Mouse (Mus musculus) ovary, postnatal 14 days (tissue): ENCODE measurements around the gene Mccc2.
"Not testable (repeated sequence)": the region's sequence is repeated elsewhere in the genome, so short reads cannot be mapped to it uniquely, and the experiment has no call there.

Source experiments
- DNase-seq: peaks from one replicate; pipeline ENCODE4 v3.0.0; 2022; ENCODE audit warnings: low spot score

Mccc2 gene

DNA sequence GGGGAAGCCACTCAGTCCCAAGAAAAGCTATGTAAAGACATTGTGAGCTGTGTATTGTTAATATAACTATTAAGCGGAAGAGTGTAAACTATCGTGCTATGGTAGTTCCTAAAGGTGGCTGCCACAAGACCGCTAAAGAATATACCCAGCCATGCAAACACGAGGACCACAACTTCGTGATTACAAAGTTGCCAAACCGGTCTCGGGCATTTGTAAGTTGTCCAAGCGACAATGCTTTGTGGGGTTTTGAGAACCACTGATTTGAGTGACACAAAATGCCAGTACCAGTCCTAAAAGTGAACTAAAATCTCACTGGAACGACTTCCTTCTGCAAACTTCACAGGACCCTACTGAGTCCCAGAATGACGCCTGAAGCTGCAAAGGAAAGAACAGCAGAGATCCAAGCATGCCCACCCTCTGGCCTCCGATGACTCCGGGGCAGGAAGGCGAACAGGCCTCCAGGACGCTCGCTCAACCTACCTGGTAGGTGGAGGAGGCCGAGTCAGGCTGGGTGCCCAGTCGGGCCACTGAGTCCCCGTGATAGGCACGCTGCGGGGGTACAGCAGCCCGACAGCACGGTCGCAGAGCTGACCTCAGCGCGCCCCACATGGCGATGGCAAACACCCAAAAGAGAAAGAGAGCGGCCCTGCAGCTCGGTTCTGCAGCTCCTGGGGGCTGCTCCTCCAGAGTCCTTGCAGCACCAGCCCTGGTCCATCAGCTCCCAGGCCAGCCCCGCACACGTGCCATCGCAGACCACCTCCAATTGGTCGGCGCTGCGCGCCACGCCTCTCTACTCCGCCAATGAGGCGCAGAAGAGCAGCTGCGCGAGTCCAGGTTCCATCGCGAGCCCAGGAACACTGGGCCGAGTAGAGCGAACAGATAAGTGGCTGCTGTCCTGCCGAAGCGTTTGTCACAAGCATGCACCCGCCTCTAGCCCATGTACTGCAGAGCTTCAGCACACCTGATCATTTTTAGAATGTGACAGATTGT lies at the start of gene Mccc2:
Gene Mccc2 (minus strand): TSS at position 734 of the 990 bp plus-strand sequence.
- peak; percentile 57 for DNase-seq

DNA sequence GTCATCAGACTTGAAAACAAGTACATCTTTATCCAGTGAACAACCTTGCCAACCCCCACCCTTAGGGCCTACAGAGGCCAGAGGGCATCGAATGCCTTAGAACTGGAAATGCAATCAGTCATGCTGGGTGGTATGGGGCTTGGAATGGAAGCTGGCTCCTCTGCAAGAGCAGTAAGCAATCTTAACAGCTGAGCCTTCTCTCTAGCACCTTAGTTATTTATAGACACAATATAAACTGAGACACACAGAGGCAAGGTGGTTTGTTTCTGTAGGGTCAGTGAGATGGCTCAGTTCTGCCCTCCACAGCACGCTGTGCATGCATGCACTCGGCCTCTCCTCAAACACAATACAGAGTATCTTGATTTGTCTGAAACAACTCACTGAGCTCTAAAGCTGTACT lies 48.5 kb upstream of the Mccc2 start:
- no peak for DNase-seq

DNA sequence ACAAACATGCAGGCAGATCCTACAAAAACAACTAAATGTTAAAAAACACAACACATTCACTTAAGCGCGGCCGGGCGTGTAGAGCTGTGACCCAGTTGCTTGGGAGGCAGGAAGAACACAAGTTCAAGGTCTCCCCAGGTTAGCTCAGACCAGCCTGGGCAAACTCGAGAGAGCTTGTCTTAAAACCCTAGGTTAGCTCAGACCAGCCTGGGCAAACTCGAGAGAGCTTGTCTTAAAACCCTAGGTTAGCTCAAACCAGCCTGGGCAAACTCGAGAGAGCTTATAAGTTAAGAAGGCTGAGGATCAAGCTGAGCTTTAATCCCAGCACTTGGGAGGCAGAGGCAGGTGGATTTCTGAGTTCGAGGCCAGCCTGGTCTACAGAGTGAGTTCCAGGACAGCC lies 42.3 kb upstream of the Mccc2 start:
- DNase-seq, result not testable (repeated sequence)

DNA sequence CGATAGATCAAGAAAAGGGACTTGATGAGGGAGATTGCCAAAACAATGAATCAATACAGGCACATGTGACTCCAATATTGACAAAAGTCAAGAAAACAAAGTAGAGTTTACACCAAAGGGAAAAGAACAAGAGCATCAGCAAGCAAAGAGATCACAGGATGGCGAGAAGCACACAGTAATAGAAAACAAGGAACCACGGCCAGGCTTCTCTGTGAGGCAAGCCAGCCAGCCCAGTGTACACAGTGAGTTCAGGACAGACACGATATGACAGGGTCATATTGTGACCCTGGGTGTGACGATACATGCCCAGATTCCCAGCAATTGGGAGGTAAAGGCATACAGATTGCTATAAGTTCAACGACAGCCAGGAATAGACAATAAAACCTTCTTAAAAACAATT lies 10.6 kb upstream of the Mccc2 start:
- no peak for DNase-seq

DNA sequence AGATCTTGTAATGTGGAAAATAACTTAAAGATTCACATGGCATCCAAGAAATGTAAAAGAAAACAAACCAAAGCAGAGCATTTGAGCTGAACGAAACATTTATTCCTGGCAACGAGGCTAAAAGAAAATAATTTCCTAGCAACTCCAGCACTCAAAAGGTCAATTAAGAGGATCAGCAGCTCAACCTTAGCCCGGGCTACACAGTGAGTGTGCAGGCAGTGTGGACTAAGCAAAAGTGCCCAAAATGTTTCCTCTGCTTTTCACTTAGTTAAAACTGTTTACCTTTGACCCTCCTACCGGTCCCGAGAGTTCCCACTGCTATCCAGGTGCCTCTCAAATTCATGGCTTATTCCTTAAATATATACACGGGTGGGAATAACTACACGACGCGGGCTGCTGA lies 1.5 kb upstream of the Mccc2 start:
- DNase-seq, result no peak

DNA sequence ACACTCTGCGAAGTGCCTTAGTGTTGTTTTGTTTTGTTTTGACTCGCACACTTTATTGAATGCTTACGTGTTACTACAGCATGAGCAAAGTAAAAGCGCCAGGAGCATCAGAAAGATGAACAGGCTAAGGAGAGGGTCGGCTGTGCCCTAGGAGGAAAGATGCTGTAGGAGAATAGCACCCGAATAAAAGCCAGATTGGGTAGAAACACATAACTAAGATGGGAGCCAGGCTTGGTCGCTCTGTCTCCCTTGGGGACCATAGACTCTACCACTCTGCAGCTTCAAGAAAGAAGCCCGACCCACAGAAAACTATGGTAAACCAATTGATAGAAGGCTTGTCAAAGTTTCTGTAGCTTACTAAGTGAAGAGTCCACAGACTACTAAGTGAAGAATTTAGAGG lies 498 bp upstream of the Mccc2 start:
- no peak for DNase-seq

DNA sequence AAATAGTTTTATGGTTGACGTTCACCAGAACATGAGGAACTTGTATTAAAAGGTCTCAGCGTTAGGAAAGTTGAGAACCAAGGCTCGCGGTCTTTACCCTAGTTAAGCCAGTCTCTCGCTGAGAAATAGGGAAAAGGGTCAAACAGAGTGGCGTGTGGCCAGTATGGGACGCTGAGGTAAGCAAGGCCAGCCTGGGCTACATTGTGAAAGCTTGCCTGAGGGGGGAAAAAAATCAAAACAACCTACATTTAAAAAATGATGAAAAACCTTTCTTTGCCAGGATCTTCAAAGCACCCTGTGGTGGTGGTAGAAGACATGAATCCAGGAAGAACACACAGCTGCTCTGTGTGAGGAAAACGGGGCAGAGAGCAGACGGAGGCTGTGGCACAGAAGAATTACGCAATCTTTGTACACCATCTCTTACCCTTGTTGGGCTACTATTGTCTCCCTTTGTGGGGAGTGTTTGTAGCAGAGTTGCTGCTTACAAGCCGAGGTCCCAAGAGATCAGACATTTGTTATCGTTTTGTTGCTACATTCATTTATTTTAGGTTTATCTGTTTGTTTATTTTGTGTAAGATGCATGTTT lies 9.4 kb downstream of the Mccc2 start:
- no peak for DNase-seq

DNA sequence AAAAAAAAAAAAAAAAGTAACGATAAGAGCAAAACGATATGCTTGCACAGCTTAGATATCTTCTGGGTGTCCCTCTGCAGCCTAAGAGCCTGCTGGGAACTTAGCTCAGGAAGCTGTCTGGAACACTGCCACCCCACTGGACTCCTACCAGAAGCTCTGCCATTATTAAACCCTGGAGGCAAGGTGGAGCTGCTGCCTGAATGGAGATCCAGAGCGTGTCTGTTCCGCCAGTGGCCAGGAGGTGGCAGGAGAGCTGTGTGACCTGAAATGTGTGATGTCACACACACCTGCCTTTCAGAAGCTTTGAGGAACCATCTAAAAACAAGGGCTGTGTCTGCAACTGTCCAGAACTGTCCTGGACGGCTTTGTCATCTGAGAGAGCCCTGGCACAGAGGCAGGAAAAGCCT lies 13.6 kb downstream of the Mccc2 start:
- DNase-seq, result peak; percentile 81

DNA sequence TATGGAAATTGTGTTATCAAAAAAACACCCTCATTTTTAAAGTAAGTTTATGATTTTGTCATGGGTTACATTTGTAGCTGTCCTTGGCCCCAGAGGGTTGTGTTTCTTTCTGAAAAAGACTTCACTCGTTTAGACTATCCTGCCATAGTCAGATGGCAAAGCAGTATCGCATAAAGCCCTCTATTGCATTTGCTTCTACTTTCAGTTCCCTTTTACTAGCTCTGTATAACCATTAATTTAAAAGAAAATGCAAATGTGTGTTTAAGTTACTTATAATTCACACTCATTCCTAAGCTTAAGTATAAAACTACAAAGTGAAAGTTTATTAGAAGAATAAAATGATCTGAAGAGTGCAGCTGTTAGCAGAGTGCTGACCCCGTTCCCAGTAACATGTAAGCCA lies 16.4 kb downstream of the Mccc2 start:
- DNase-seq, result no peak

DNA sequence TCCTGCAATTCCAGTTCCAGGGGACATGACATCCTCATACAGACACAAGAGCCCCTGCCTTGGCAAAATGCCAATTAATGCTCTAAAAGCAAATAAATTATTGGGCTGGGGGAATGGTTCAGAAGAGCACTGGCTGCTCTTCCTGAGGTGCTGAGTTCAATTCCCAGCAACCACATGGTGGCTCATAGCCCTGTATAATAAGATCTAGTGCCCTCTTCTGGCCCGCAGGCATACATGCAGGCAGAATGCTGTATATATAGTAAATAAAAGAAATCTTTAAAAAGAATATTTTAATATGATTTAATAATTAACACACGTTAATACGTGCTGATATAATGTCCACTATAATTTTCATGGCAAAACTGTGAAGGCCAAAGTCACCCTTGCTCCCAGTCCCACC lies 17.3 kb downstream of the Mccc2 start:
- DNase-seq, result no peak

DNA sequence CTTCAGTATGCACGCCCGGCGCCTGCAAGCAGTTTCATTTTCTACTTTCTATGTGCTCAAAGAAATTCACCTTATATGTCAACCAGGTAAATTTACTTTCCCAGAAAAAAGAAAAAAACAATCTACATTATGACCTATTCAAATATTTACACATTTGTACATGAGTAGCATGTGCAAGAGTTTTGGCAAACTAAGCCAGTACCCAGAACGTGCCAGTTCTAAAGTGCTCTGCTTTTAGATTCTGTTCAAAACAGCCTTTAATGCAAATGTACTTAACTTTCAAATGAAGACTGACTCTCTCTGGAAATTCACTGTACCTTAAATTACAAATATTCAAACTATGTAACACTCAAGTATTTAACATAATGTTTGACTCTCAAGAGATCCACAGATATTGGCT lies 25.8 kb downstream of the Mccc2 start:
- DNase-seq, result no peak

DNA sequence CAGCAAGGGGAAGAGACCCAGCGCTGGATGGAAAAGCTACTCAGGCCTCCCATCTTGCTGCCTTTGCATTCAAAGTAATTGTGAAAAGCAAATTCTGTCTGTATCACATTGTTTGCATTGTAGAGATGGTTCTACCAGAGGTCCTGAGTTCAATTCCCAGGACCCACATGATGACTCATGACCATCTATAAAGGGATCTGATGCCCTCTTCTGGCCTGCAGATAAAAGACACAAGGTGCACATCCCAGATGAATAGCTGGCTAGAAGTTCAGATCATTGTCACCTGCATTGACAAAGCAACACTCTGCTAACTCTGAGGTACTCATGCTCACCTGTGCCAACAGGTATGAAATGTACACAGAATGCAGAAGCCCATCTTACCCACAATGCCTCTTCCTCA lies 32.1 kb downstream of the Mccc2 start:
- DNase-seq, result no peak

DNA sequence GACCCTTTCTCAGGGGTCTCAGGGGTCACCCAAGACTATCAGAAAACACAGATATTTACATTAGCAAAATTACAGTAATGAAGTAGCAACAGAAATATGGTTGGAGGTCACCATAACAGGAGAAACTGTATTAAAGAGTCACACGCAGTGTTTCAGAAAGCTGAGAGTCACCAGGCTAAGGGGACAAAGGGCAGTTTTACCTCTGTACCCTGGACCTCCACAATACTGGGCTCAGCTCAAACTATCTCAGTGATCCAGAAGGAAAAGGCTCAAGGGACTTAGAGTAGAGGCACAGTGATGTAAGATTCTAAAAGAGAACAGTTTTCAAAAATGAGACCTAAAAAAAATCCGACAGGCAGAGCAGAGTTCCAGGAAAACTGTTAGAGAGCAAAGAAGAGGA lies 36.0 kb downstream of the Mccc2 start:
- no peak for DNase-seq

DNA sequence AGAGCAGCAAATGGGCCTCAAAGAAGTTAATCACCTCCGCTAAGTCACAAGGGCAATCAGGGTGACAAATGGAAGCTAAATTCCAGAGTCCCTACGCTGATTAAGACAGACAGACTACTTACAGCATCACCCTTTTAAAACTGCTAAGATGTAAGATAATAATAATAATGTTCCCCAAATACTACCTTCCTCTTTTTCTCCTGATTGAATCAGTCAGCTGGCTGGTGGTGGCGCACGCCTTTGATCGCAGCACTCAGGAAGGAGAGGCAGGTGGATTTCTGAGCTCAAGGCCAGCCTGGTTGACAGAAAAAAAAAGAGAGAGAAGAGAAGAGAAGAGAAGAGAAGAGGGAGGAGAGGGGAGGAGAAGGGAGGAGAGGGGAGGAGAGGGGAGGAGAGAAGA lies 45.4 kb downstream of the Mccc2 start:
- no peak for DNase-seq

DNA sequence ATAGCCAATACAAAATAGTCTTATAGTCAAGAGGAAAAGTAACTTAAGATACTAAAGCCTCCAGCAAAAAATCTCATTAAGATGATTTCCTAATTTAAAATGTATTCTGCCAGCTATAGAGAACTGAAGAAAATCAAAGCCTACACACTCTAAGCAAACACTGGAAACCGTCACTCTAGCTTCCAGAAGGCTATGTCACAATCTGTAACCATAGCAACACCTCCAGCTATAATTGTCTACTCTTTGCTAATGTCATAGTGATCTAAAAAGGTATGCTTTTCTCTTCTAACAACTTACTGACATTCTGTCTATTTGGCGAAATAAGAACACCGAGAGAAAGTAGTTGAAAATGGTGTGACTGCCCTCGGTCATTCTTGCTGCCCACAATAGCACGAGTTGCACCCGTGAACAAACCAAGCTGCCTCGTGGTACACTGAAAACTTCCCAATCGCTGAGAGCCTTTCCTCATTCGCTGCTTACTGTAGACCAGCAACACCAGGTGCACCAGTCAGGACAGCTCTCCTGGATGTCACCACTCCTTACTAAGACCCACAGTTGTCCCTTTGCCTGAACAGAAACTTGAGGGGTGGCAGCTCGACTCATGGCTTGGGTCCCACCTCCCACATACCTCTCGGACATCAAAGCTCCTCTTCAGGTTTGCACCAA lies 48.3 kb downstream of the Mccc2 start:
- DNase-seq, result no peak

DNA sequence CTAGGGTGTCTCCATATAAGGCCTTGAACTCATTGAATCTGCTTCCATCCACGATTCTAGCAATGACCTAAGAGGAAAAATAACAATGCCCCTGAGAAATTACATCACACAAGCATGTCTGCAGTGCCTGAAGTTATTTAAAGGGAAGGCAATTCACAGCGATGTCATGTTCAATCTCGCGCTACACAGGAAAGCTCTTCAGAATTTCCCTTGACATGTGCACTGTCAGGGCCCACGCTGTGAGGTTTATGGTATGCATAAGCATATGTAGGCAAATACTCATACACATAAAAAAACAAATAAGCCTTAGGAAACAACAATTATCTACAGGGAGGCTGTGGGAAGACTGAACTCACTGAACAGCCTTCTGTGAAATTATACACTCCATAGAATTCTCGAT lies 51.6 kb downstream of the Mccc2 start:
- no peak for DNase-seq

DNA sequence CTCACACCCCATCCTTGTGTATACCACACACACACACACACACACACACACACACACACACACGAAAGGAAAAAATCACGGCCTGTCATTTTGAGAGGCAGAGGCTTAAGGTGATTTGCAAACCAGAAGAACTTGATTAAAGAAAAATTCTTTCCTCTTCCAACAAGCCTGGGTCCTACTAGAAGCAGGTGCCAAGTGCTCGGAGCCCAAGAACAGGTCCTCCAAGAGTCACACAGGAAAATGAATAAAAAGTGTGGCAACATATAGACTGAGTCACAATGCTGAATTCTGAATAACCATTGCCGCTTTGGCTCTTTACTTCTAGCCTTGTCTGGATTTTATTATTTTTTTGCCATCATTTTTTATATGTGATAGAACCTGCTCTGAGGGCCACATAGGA lies 53.8 kb downstream of the Mccc2 start:
- DNase-seq, result no peak

DNA sequence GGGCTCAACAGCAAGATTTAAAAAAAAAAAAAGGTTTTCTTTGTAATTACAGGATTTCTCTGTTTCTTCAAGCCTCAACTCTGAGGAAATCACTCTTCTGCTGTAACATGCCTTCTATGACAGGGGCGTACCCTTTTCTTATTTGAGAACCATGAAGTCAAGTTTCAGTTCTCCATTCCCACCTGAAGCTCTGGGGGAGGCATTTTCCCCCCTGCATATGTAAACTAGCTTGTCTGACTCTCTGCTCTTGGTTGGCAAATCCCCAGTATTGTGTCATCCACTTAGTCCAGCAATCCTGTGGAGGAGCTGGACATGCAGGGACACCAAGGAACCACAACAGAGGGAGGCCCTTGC lies 59.9 kb downstream of the Mccc2 start:
- no peak for DNase-seq

DNA sequence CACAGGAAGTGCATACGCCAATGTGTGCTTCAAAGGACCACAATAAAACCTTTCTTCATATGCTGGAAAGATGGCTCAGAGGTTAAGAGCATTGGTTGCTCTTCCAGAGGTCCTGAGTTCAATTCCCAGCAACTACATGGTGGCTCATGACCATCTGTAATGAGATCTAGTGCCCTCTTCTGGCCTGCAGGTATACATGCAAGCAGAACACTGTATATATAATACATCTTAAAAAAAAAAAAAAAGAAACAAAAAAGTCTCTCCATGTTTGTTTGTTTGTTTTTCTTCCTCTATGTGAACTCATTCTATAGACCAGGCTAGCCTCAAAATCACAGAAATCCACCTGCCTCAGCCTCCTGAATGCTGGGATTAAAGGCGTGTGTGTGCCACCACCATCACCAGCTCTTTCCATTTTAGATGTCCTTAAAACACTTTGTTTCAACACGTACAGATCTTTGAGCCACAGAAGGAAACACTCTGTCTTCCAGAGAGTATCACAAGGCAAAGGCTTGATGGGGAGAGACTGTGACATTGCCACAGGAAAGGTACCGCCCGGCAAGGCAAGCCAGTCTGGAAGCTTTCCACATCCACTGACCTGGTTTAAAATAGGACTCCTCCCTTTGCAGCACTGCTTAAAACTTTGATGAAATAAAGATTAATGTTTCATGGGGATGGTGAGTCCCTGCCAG lies 60.4 kb downstream of the Mccc2 start:
- DNase-seq, result no peak

DNA sequence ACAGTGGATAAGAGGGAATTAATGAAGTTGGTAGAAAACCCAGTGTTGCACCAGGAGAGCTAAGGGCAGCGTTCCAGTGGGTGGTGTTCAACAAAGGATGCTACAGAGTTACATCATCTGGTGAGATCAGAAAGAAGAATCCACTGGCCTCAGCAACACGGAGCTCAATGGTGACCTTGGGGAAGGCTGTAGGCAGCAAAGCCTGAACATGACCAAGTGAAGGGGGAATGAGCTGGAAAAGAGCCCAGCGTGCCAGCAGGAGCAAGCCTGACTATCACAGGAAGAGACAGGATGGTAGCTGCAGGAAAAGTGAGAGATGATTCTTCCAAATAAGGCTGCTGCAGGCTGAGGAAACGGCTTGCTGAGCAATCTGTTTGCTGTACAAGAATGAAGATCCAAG lies 68.0 kb downstream of the Mccc2 start:
- DNase-seq, result no peak

DNA sequence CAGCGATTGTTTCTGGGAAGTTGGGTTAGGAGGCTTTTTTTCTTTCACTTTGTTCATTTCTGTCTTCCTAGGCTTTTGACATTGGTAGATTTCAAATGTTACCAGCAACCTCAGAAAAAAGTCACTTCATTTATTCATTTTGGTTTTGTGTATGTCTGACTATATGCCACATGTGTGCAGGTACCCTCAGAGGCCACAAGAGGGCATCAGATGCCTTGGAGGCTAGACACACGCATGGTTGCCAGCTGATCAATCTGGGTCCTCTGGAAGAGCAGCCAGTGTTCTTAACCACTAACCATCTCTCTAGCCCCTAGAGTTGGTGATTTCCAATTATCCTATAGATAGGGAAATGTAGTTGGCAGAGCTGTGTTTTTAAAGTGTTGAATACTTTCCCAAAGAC lies 71.9 kb downstream of the Mccc2 start:
- DNase-seq, result no peak

DNA sequence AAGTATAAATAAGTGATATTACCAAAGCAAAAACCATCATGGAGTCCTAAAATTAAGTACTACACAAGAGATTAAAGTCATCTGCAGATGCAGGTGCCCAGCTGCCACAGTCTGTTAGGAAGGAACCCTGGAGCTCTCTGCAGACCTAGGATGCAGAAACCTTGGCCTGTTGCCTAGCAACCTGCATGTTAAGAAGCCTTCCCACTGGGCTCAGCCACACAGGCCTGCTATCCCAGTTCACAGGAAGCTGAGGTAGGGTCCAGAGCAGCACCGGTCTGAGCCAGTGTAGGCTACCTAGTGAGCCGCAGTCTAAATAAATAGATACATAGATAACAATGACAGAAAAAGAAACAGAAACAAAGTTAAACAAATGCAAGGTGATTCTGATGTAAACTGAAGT lies 74.8 kb downstream of the Mccc2 start:
- no peak for DNase-seq

DNA sequence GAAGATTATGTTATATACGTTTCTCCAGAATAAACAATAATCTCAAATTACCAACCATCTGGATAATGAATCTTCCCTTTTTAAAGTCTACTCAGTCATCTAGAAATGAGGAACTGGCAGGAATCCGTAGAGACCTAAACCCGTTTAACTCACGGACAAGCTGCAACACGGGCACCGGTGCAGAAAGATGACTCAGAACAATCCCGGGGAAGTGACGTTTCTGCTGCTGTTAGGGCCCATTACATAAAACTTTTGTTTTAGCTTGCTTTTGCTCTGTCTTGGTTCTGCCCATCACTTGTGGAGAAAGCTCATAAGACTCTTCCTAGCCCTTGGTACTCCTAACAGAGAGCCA lies 76.1 kb downstream of the Mccc2 start:
- no peak for DNase-seq
